Mouse (Mus musculus): ENCODE data around the gene Sars.

DNA sequence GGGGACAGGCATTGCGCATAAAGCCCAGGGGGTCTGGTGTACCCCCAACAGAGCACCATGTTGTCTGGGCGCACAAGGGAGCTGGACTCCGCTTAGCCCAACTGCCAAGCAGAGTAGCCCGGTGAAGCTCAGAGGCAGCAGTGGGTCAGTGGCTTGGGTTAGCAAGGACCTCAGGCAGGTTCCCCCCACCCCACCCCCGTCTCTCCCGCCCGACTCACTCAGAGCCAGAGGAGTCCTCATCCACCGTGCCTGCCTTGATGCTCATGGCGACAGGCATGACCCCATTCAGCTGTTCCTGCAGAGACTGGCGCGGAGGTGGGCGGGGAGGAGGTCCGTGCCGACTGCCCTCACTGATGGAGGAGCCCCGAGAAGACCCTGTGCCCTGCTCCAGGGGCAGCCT is 52.2 kb downstream of the Sars start:
- no peak for TF ChIP-seq CTCF (IDR thresholded peaks at IDR 0.05; ENCODE audit: borderline replicate concordance, insufficient read depth, low read length)
- no peak for TF ChIP-seq POLR2A (IDR thresholded peaks at IDR 0.05; ENCODE audit: low read depth, low read length)
